Mouse (Mus musculus) limb, embryonic 14.5 days (tissue): Measurements from ENCODE around the gene Sync. TPM values are rescaled to one million over a fixed set of nuclear protein-coding genes. Genes with fewer than 3 reads are reported as not detected.

Source experiments
- ATAC-seq: fragments of 200-750 bp; cut with Nextera tagmentation; 2 replicates; pipeline ENCODE4 v1.8.0; 2017; ENCODE audit warnings: low read depth, moderate number of reproducible peaks, moderate TSS enrichment; ENCODE audit not compliant: low FRiP score
- DNase-seq: peaks from one replicate; pipeline ENCODE4 v3.0.0-alpha.2; 2015; ENCODE audit warnings: low spot score
- H3K27ac ChIP-seq: fragments of 300-500 bp; sonication (generic); replicated peaks from 2 replicates; pipeline ENCODE4 v1.5.1; 2014; ENCODE audit warnings: low read depth, mild to moderate bottlenecking, low read length, moderate library complexity, mixed read lengths
- H3K27me3 ChIP-seq: fragments of 300-500 bp; sonication (generic); 2 replicates; pipeline ENCODE4 v1.6.1; 2014; ENCODE audit warnings: low read length, mixed read lengths; ENCODE audit not compliant: control insufficient read depth, insufficient read depth
- H3K36me3 ChIP-seq: fragments of 300-500 bp; sonication (generic); 2 replicates; pipeline ENCODE4 v1.6.1; 2014; ENCODE audit warnings: mild to moderate bottlenecking, low read length, moderate library complexity, mixed read lengths; ENCODE audit not compliant: control insufficient read depth, insufficient read depth
- H3K4me1 ChIP-seq: fragments of 300-500 bp; sonication (generic); 2 replicates; pipeline ENCODE4 v1.6.1; 2014; ENCODE audit warnings: antibody characterized with exemption, low read length, mixed read lengths; ENCODE audit not compliant: control insufficient read depth, insufficient read depth
- H3K4me2 ChIP-seq: fragments of 300-500 bp; sonication (generic); replicated peaks from 2 replicates; pipeline ENCODE4 v1.6.1; 2014; ENCODE audit warnings: low read depth, mild to moderate bottlenecking, low read length, moderate library complexity; ENCODE audit not compliant: severe bottlenecking
- H3K4me3 ChIP-seq: fragments of 300-500 bp; sonication (generic); replicated peaks from 2 replicates; pipeline ENCODE4 v1.5.1; 2014; ENCODE audit warnings: low read length
- H3K9ac ChIP-seq: fragments of 300-500 bp; sonication (generic); 2 replicates; pipeline ENCODE4 v1.6.1; 2014; ENCODE audit warnings: mild to moderate bottlenecking, low read depth, low read length, moderate library complexity; ENCODE audit not compliant: severe bottlenecking
- H3K9me3 ChIP-seq: fragments of 300-500 bp; sonication (generic); 2 replicates; pipeline ENCODE4 v1.6.1; 2016; ENCODE audit warnings: low read length; ENCODE audit not compliant: control insufficient read depth
- POLR2A ChIP-seq: fragments of 200-500 bp; IDR thresholded peaks from 2 replicates; pipeline ENCODE4 v1.8.0; 2012; ENCODE audit warnings: inconsistent platforms, mild to moderate bottlenecking, moderate library complexity, borderline replicate concordance; ENCODE audit not compliant: insufficient read depth, insufficient read length; ENCODE audit errors: extremely low read depth
- WGBS: fragments of 180-500 bp; shearing (Covaris S2); extraction: QIAGEN DNeasy Blood & Tissue Kit; methylation state at CpG from one replicate; pipeline ENCODE4 v1.1.7; 2014; 5-methylcytosine and 5-hydroxymethylcytosine counted together
- polyA plus RNA-seq, 2 experiments: library from polyadenylated mRNA; depleted of rRNA in 1 of 2; stranded (reverse) in 1 of 2; unstranded in 1 of 2; fragments of >200 nt; fragmentation: Nextera tagmentation in 1 of 2; extraction: Ambion mirVana in 1 of 2; gene quantifications; 2 replicates each; pipeline versions ENCODE4 v1.2.1 to v1.2.3; 2012 to 2014

The Sync gene
- polyA plus RNA-seq (2012; rRNA removed) (3.9 and 5.3 TPM in 2 replicates), polyA plus RNA-seq (2014; fragmentation: Nextera tagmentation; extraction: Ambion mirVana) (4.6 and 6.1 TPM in 2 replicates)

GRCm38 (mm10) chr4:129287472-129287981 lies at the start of gene Sync:
Gene Sync, plus strand, starts transcription at chr4:129287617.
- no peaks in the 10 kb centered on the region for H3K9me3 ChIP-seq
- peak within 1 kb of the TSS; percentile 43; the same call in 1 of the 2 replicates for H3K27ac ChIP-seq
- H3K4me3 ChIP-seq, result peak within 1 kb of the TSS; percentile 57
- ATAC-seq (peak; percentile 23), DNase-seq (no peak)
- peak within 1 kb of the TSS; percentile 63 for H3K9ac ChIP-seq
- H3K4me2 ChIP-seq, result peak within 1 kb of the TSS; percentile 98
- under 1% methylated on average over 24 of the region's 53 CpGs for WGBS
- no peaks in the 10 kb centered on the region for H3K36me3 ChIP-seq
- H3K4me1 ChIP-seq, result peaks cover 7% of the 10 kb centered on the region; the same call in 1 of the 2 replicates
- peaks cover 6% of the 10 kb centered on the region for H3K27me3 ChIP-seq
- no peak for TF ChIP-seq POLR2A

- no peak for TF ChIP-seq POLR2A
- Histone ChIP-seq H3K4me1 (peaks cover 35% of the 10 kb centered on the region), H3K4me3 (peak overlapping the region; percentile 81), H3K9me3 (no peaks in the 10 kb centered on the region), H3K9ac (peak overlapping the region; percentile 62), H3K27me3 (no peaks in the 10 kb centered on the region), H3K36me3 (no peaks in the 10 kb centered on the region), H3K27ac (no peak overlapping the region), H3K4me2 (peak overlapping the region; percentile 94)
- WGBS, result 4% methylated on average over 21 of the region's 21 CpGs
- DNase-seq (no peak), ATAC-seq (no peak)
Observed at GRCm38 (mm10) chr4:129237843-129238441, 49.5 kb upstream of the Sync start.

- 2% methylated on average over 20 of the region's 23 CpGs for WGBS
- H3K36me3 ChIP-seq, result no peaks in the 10 kb centered on the region
- peak; percentile 54 for ATAC-seq
- H3K4me3 ChIP-seq, result peak overlapping the region; percentile 81
- TF ChIP-seq POLR2A, result no peak
- DNase-seq, result no peak
- H3K4me1 ChIP-seq, result peaks cover 35% of the 10 kb centered on the region
- H3K27me3 ChIP-seq, result no peaks in the 10 kb centered on the region
- no peaks in the 10 kb centered on the region for H3K9me3 ChIP-seq
- H3K4me2 ChIP-seq, result peak overlapping the region; percentile 94
- peak overlapping the region; percentile 62 for H3K9ac ChIP-seq
- H3K27ac ChIP-seq, result no peak overlapping the region
Observed at GRCm38 (mm10) chr4:129238579-129239016, 48.8 kb upstream of the Sync start.

- WGBS, result under 1% methylated on average over 20 of the region's 29 CpGs
- Histone ChIP-seq H3K9ac (peak overlapping the region; percentile 62), H3K36me3 (no peaks in the 10 kb centered on the region), H3K9me3 (no peaks in the 10 kb centered on the region), H3K27me3 (no peaks in the 10 kb centered on the region), H3K4me3 (peak overlapping the region; percentile 81), H3K4me2 (peak overlapping the region; percentile 94), H3K4me1 (peaks cover 35% of the 10 kb centered on the region), H3K27ac (no peak overlapping the region)
- ATAC-seq (peak; percentile 87), DNase-seq (peak; percentile 87)
- peak; percentile 64; the same call in 1 of the 2 replicates for TF ChIP-seq POLR2A
Observed at GRCm38 (mm10) chr4:129239075-129239474, 48.3 kb upstream of the Sync start.

GRCm38 (mm10) chr4:129241898-129242297 lies 45.5 kb upstream of the Sync start:
- peak overlapping the region; percentile 71 for H3K27ac ChIP-seq
- H3K4me2 ChIP-seq, result no peak overlapping the region
- H3K9ac ChIP-seq, result 0 out of 2 replicates have a peak overlapping the region, but pooled peaks have one; percentile 12
- no peak overlapping the region for H3K4me3 ChIP-seq
- WGBS, result 18% methylated on average over 7 of the region's 7 CpGs
- no peaks in the 10 kb centered on the region for H3K9me3 ChIP-seq
- DNase-seq, result peak; percentile 39
- H3K27me3 ChIP-seq, result no peaks in the 10 kb centered on the region
- peak; percentile 21; the same call in 1 of the 2 replicates for ATAC-seq
- H3K36me3 ChIP-seq, result no peaks in the 10 kb centered on the region
- peaks cover 34% of the 10 kb centered on the region for H3K4me1 ChIP-seq
- TF ChIP-seq POLR2A, result no peak
